Mouse (Mus musculus) midbrain, embryonic 11.5 days (tissue): ENCODE results near the gene Sgsh. TPM values are rescaled to one million over a fixed set of nuclear protein-coding genes. Genes with fewer than 3 reads are reported as not detected.
A peak's percentile ranks its signal among the peaks of the same experiment; 100 is the strongest.

Source experiments
- ATAC-seq: fragments of 200-750 bp; cut with Nextera tagmentation; 2 replicates; pipeline ENCODE4 v1.8.0; 2017; ENCODE audit warnings: moderate TSS enrichment, moderate library complexity; ENCODE audit not compliant: low FRiP score
- DNase-seq: peaks from one replicate; pipeline ENCODE4 v3.0.0; 2015; ENCODE audit warnings: low spot score; ENCODE audit errors: missing footprints
- H3K27ac ChIP-seq: fragments of 300-500 bp; sonication (generic); 2 replicates; pipeline ENCODE4 v1.5.1; 2014; ENCODE audit warnings: low read depth, low read length
- H3K27me3 ChIP-seq: fragments of 300-500 bp; sonication (generic); 2 replicates; pipeline ENCODE4 v1.6.1; 2014; ENCODE audit warnings: mild to moderate bottlenecking, low read length, moderate library complexity, mixed read lengths; ENCODE audit not compliant: control insufficient read depth, insufficient read depth
- H3K36me3 ChIP-seq: fragments of 300-500 bp; sonication (generic); 2 replicates; pipeline ENCODE4 v1.6.1; 2014; ENCODE audit warnings: mild to moderate bottlenecking, low read length, moderate library complexity, mixed read lengths; ENCODE audit not compliant: control insufficient read depth, insufficient read depth
- H3K4me1 ChIP-seq: fragments of 300-500 bp; sonication (generic); 2 replicates; pipeline ENCODE4 v1.6.1; 2014; ENCODE audit warnings: low read length; ENCODE audit not compliant: control insufficient read depth, insufficient read depth
- H3K4me2 ChIP-seq: fragments of 300-500 bp; sonication (generic); 2 replicates; pipeline ENCODE4 v1.6.1; 2014; ENCODE audit warnings: mild to moderate bottlenecking, moderate library complexity
- H3K4me3 ChIP-seq: fragments of 300-500 bp; sonication (generic); 2 replicates; pipeline ENCODE4 v1.5.1; 2014; ENCODE audit warnings: low read depth, low read length
- H3K9ac ChIP-seq: fragments of 300-500 bp; sonication (generic); 2 replicates; pipeline ENCODE4 v1.6.1; 2014; ENCODE audit warnings: low read length
- H3K9me3 ChIP-seq: fragments of 300-500 bp; sonication (generic); 2 replicates; pipeline ENCODE4 v1.6.1; 2016; ENCODE audit warnings: low read length; ENCODE audit not compliant: control insufficient read depth
- WGBS: fragments of 180-500 bp; shearing (Covaris S2); extraction: QIAGEN DNeasy Blood & Tissue Kit; methylation state at CpG from one replicate; pipeline ENCODE4 v1.1.7; 2014; 5-methylcytosine and 5-hydroxymethylcytosine counted together
- polyA plus RNA-seq: library from polyadenylated mRNA; unstranded; fragments of >200 nt; fragmentation: Nextera tagmentation; extraction: Ambion mirVana; gene quantifications from 2 replicates; pipeline ENCODE4 v1.2.1, GENCODE M21; 2014

Sgsh gene
- polyA plus RNA-seq, 1 experiment from 2014 or later = 5.2 TPM

- Histone ChIP-seq H3K4me2 (no peak overlapping the region), H3K27ac (no peak overlapping the region), H3K36me3 (no peaks in the 10 kb centered on the region), H3K27me3 (no peaks in the 10 kb centered on the region), H3K9me3 (no peaks in the 10 kb centered on the region), H3K4me3 (no peak overlapping the region), H3K9ac (no peak overlapping the region), H3K4me1 (no peaks in the 10 kb centered on the region)
- DNase-seq (no peak), ATAC-seq (no peak)
- 70% methylated on average over 13 of the region's 13 CpGs for WGBS
These were observed 48.3 kb downstream of the Sgsh start for GRCm38 (mm10) chr11:119306762-119307657.

DNA sequence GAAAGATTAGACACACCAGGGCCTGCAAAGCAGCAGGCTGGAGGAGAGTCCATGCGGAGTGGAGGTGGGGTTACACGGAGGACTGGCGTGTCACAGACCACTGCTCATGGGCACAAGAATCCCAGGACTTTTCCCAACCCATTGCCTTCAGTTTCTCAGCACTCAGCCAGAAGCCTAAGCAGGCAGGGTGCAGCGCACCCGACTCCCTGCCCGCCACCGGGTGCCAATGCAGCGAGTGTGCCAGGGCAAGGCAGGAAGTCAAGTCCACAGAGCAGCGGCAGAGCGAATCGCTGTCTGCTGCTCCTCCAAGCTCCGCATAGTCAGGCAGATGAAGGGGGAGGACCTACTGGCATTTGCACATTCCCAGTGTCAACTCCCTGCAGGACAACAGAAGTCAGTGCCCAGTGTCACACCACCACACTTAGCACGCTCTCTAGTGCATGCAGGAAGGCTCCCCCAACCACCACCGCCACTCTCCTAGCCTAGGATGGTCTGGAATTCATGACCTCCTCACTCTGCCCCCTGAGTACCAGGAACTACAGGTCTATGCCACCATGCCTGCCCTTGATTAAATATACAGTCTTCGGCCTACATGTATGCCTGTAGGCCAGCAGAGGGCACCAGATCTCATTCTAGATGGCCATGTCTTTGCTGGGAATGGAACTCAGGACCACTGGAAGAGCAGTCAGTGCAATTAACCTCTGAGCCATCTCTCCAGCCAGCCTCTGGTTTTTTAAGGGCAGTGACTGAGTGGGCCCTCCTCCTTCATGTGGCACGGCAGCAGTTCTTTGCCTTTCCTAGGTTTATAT is 50.2 kb downstream of the Sgsh start:
- Histone ChIP-seq H3K4me2 (no peak overlapping the region), H3K4me1 (peaks cover 6% of the 10 kb centered on the region), H3K9ac (no peak overlapping the region), H3K27ac (no peak overlapping the region), H3K9me3 (no peaks in the 10 kb centered on the region), H3K36me3 (no peaks in the 10 kb centered on the region), H3K4me3 (no peak overlapping the region), H3K27me3 (no peaks in the 10 kb centered on the region)
- 44% methylated on average over 16 of the region's 16 CpGs for WGBS
- 0 out of 2 replicates have a peak, but pooled peaks have one; percentile 27 for ATAC-seq
- peak; percentile 92 for DNase-seq

DNA sequence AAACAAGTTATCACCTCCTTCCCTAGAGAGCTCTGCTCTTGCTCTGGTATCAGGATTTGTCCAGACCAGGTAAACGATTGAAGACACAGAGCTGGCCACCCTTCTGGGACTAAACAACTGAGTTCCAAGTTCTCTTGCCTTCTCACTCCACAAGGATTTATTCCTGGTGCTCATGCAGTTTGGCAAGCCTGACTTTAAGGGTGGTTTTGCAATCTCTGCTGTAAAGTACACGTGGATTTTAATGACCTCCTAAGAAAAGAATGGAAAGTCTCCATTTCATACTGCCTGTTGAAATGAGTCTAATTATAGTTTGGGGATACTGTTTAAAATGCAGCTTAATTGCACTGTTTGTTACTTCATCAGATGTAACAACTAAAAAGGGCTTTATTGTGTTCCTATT is 54.4 kb downstream of the Sgsh start:
- DNase-seq (no peak), ATAC-seq (no peak)
- peaks cover 8% of the 10 kb centered on the region for H3K36me3 ChIP-seq
- peak overlapping the region; percentile 94; the same call in 1 of the 2 replicates for H3K9ac ChIP-seq
- H3K4me2 ChIP-seq = peak overlapping the region; percentile 56
- WGBS = 33% methylated on average over 2 of the region's 2 CpGs
- peaks cover 16% of the 10 kb centered on the region for H3K4me1 ChIP-seq
- peak overlapping the region; percentile 93; the same call in 1 of the 2 replicates for H3K4me3 ChIP-seq
- H3K9me3 ChIP-seq = no peaks in the 10 kb centered on the region
- H3K27me3 ChIP-seq = no peaks in the 10 kb centered on the region
- no peak overlapping the region for H3K27ac ChIP-seq

- Histone ChIP-seq H3K4me3 (peak overlapping the region; percentile 93), H3K4me2 (peak overlapping the region; percentile 56), H3K9me3 (no peaks in the 10 kb centered on the region), H3K9ac (peak overlapping the region; percentile 94), H3K27ac (peak overlapping the region; percentile 97), H3K36me3 (peaks cover 14% of the 10 kb centered on the region), H3K4me1 (peaks cover 16% of the 10 kb centered on the region), H3K27me3 (no peaks in the 10 kb centered on the region)
- DNase-seq (no peak), ATAC-seq (0 out of 2 replicates have a peak, but pooled peaks have one; percentile 11)
- 1% methylated on average over 31 of the region's 31 CpGs for WGBS
These were observed 54.9 kb downstream of the Sgsh start for GRCm38 (mm10) chr11:119300246-119300935.

- no peaks in the 10 kb centered on the region for H3K27me3 ChIP-seq
- no peaks in the 10 kb centered on the region for H3K9me3 ChIP-seq
- peaks cover 16% of the 10 kb centered on the region for H3K4me1 ChIP-seq
- H3K4me2 ChIP-seq = peak within 1 kb of the TSS; percentile 89
- peak within 1 kb of the TSS; percentile 97 for H3K27ac ChIP-seq
- DNase-seq = peak; percentile 100
- H3K36me3 ChIP-seq = peaks cover 20% of the 10 kb centered on the region
- peak within 1 kb of the TSS; percentile 94 for H3K9ac ChIP-seq
- ATAC-seq = peak; percentile 96
- under 1% methylated on average over 89 of the region's 89 CpGs for WGBS
- peak within 1 kb of the TSS; percentile 93 for H3K4me3 ChIP-seq
These were observed 55.7 kb downstream of the Sgsh start, which contains the start of gene Eif4a3 for GRCm38 (mm10) chr11:119299391-119300245. Gene Eif4a3, minus strand, starts transcription at chr11:119300089.

- Histone ChIP-seq H3K27me3 (no peaks in the 10 kb centered on the region), H3K27ac (no peak overlapping the region), H3K9ac (peak overlapping the region; percentile 94), H3K4me2 (peak overlapping the region; percentile 89), H3K9me3 (no peaks in the 10 kb centered on the region), H3K4me1 (peaks cover 16% of the 10 kb centered on the region), H3K4me3 (peak overlapping the region; percentile 93), H3K36me3 (peaks cover 27% of the 10 kb centered on the region)
- DNase-seq = no peak
- ATAC-seq = no peak
- 22% methylated on average over 7 of the region's 7 CpGs for WGBS
These were observed 56.4 kb downstream of the Sgsh start for GRCm38 (mm10) chr11:119298917-119299316.

GRCm38 (mm10) chr11:119297996-119298395 is 57.3 kb downstream of the Sgsh start:
- peaks cover 34% of the 10 kb centered on the region for H3K36me3 ChIP-seq
- peaks cover 16% of the 10 kb centered on the region for H3K4me1 ChIP-seq
- H3K9ac ChIP-seq = no peak overlapping the region; the same call in 1 of the 2 replicates
- DNase-seq = peak; percentile 78
- H3K27ac ChIP-seq = no peak overlapping the region
- H3K4me3 ChIP-seq = no peak overlapping the region
- no peaks in the 10 kb centered on the region for H3K27me3 ChIP-seq
- no peak for ATAC-seq
- H3K4me2 ChIP-seq = no peak overlapping the region
- WGBS = 88% methylated on average over 6 of the region's 6 CpGs
- no peaks in the 10 kb centered on the region for H3K9me3 ChIP-seq
